Mouse (Mus musculus): ENCODE results near the gene Gm826. TPM values are rescaled to one million over a fixed set of nuclear protein-coding genes. Genes with fewer than 3 reads are reported as not detected.

Gene Gm826
- 0.36 TPM in 1 of 2 replicates, not detected in the other for polyA plus RNA-seq (2012; rRNA removed; ENCODE audit: low replicate concordance)

GRCm38 (mm10) chr2:160334111-160334661 is at the start of gene Gm826:
Gene Gm826, minus strand, starts transcription at chr2:160334162.

GRCm38 (mm10) chr2:160366980-160367338 is 33.0 kb upstream of the Gm826 start, which contains the start of gene Mafb:
Gene Mafb, minus strand, starts transcription at chr2:160367065.

Other genes starting within 250 kb of the Gm826 start
- gene Mafb, start 32.9 kb upstream of the Gm826 start, polyA plus RNA-seq (2012; rRNA removed; ENCODE audit: low replicate concordance): 12.9 and 42.9 TPM in 2 replicates